Mouse (Mus musculus) hindbrain, embryonic 14.5 days (tissue): Measurements from ENCODE around the gene Slc43a3. TPM values are rescaled to one million over a fixed set of nuclear protein-coding genes. Genes with fewer than 3 reads are reported as not detected.

ENCODE experiments used
- ATAC-seq: fragments of 200-750 bp; cut with Nextera tagmentation; 2 replicates; pipeline ENCODE4 v1.8.0; 2017; ENCODE audit warnings: moderate number of reproducible peaks, mild to moderate bottlenecking, moderate TSS enrichment, moderate library complexity; ENCODE audit not compliant: low FRiP score
- DNase-seq: peaks from one replicate; pipeline ENCODE4 v3.0.0-alpha.2; 2015; ENCODE audit warnings: low spot score
- H3K27ac ChIP-seq: fragments of 300-500 bp; sonication (generic); 2 replicates; pipeline ENCODE4 v1.5.1; 2014; ENCODE audit warnings: mild to moderate bottlenecking, moderate library complexity
- H3K27me3 ChIP-seq: fragments of 300-500 bp; sonication (generic); 2 replicates; pipeline ENCODE4 v1.6.1; 2014; ENCODE audit warnings: mild to moderate bottlenecking, low read length, mixed read lengths; ENCODE audit not compliant: control insufficient read depth, insufficient read depth
- H3K36me3 ChIP-seq: fragments of 300-500 bp; sonication (generic); replicated peaks from 2 replicates; pipeline ENCODE4 v1.6.1; 2014; ENCODE audit not compliant: control insufficient read depth, insufficient read depth
- H3K4me1 ChIP-seq: fragments of 300-500 bp; sonication (generic); replicated peaks from 2 replicates; pipeline ENCODE4 v1.6.1; 2014; ENCODE audit warnings: antibody characterized with exemption, low read length, mixed read lengths; ENCODE audit not compliant: control insufficient read depth, insufficient read depth
- H3K4me2 ChIP-seq: fragments of 300-500 bp; sonication (generic); replicated peaks from 2 replicates; pipeline ENCODE4 v1.6.1; 2014; ENCODE audit warnings: mild to moderate bottlenecking, moderate library complexity
- H3K4me3 ChIP-seq: fragments of 300-500 bp; sonication (generic); replicated peaks from 2 replicates; pipeline ENCODE4 v1.5.1; 2014; ENCODE audit warnings: mild to moderate bottlenecking, low read length
- H3K9ac ChIP-seq: fragments of 300-500 bp; sonication (generic); 2 replicates; pipeline ENCODE4 v1.6.1; 2014
- H3K9me3 ChIP-seq: fragments of 300-500 bp; sonication (generic); 2 replicates; pipeline ENCODE4 v1.6.1; 2016; ENCODE audit warnings: low read length; ENCODE audit not compliant: control insufficient read depth
- WGBS: fragments of 180-500 bp; shearing (Covaris S2); extraction: QIAGEN DNeasy Blood & Tissue Kit; methylation state at CpG from one replicate; pipeline ENCODE4 v1.1.7; 2014; 5-methylcytosine and 5-hydroxymethylcytosine counted together
- polyA plus RNA-seq: library from polyadenylated mRNA; unstranded; fragments of >200 nt; fragmentation: Nextera tagmentation; extraction: Ambion mirVana; gene quantifications from 2 replicates; pipeline ENCODE4 v1.2.1, GENCODE M21; 2014

Gene Slc43a3
- polyA plus RNA-seq, 1 experiment from 2014 or later: 4.9 TPM

- DNase-seq: no peak
- no peaks in the 10 kb centered on the region for H3K36me3 ChIP-seq
- no peak overlapping the region for H3K4me3 ChIP-seq
- 52% methylated on average over 4 of the region's 4 CpGs for WGBS
- no peak overlapping the region for H3K27ac ChIP-seq
- H3K9me3 ChIP-seq: no peaks in the 10 kb centered on the region
- no peak overlapping the region for H3K9ac ChIP-seq
- H3K4me1 ChIP-seq: no peaks in the 10 kb centered on the region
- no peak overlapping the region for H3K4me2 ChIP-seq
- ATAC-seq: 0 out of 2 replicates have a peak, but pooled peaks have one; percentile 7
- H3K27me3 ChIP-seq: peaks cover 8% of the 10 kb centered on the region; the same call in 1 of the 2 replicates
Observed at GRCm38 (mm10) chr2:84934649-84935007, 1.8 kb upstream of the Slc43a3 start.

GRCm38 (mm10) chr2:84935065-84935464, 1.3 kb upstream of the Slc43a3 start:
- Histone ChIP-seq H3K9ac (no peak overlapping the region), H3K27ac (no peak overlapping the region), H3K27me3 (peaks cover 8% of the 10 kb centered on the region; the same call in 1 of the 2 replicates), H3K4me1 (no peaks in the 10 kb centered on the region), H3K4me3 (no peak overlapping the region), H3K4me2 (no peak overlapping the region), H3K36me3 (no peaks in the 10 kb centered on the region), H3K9me3 (no peaks in the 10 kb centered on the region)
- no peak for DNase-seq
- no peak for ATAC-seq
- 58% methylated on average over 5 of the region's 5 CpGs for WGBS

- ATAC-seq (no peak), DNase-seq (no peak)
- Histone ChIP-seq H3K4me2 (peak overlapping the region; percentile 50), H3K36me3 (no peaks in the 10 kb centered on the region), H3K4me1 (no peaks in the 10 kb centered on the region), H3K4me3 (no peak overlapping the region), H3K9ac (no peak overlapping the region), H3K27me3 (peaks cover 8% of the 10 kb centered on the region; the same call in 1 of the 2 replicates), H3K27ac (no peak overlapping the region), H3K9me3 (no peaks in the 10 kb centered on the region)
- 80% methylated on average over 3 of the region's 3 CpGs for WGBS
Observed at GRCm38 (mm10) chr2:84937491-84938150, 1.2 kb downstream of the Slc43a3 start.

- H3K27me3 ChIP-seq: peaks cover 8% of the 10 kb centered on the region; the same call in 1 of the 2 replicates
- DNase-seq: no peak
- no peaks in the 10 kb centered on the region for H3K9me3 ChIP-seq
- 85% methylated on average over 5 of the region's 5 CpGs for WGBS
- H3K27ac ChIP-seq: no peak overlapping the region
- H3K4me2 ChIP-seq: peak overlapping the region; percentile 50; the same call in 1 of the 2 replicates
- H3K36me3 ChIP-seq: no peaks in the 10 kb centered on the region
- no peak overlapping the region for H3K4me3 ChIP-seq
- no peak for ATAC-seq
- H3K4me1 ChIP-seq: no peaks in the 10 kb centered on the region
- no peak overlapping the region for H3K9ac ChIP-seq
Observed at GRCm38 (mm10) chr2:84938249-84938946, 2.0 kb downstream of the Slc43a3 start.

GRCm38 (mm10) chr2:84939306-84939705, 2.9 kb downstream of the Slc43a3 start:
- Histone ChIP-seq H3K4me1 (no peaks in the 10 kb centered on the region), H3K27me3 (peaks cover 8% of the 10 kb centered on the region; the same call in 1 of the 2 replicates), H3K4me3 (no peak overlapping the region), H3K9me3 (no peaks in the 10 kb centered on the region), H3K36me3 (no peaks in the 10 kb centered on the region), H3K4me2 (no peak overlapping the region), H3K9ac (no peak overlapping the region), H3K27ac (no peak overlapping the region)
- DNase-seq: no peak
- ATAC-seq: no peak
- WGBS: 86% methylated on average over 3 of the region's 3 CpGs

GRCm38 (mm10) chr2:84939711-84940110, 3.3 kb downstream of the Slc43a3 start:
- 96% methylated on average over 6 of the region's 6 CpGs for WGBS
- Histone ChIP-seq H3K36me3 (no peaks in the 10 kb centered on the region), H3K27ac (no peak overlapping the region), H3K9ac (no peak overlapping the region), H3K4me3 (no peak overlapping the region), H3K27me3 (peaks cover 8% of the 10 kb centered on the region; the same call in 1 of the 2 replicates), H3K9me3 (no peaks in the 10 kb centered on the region), H3K4me2 (no peak overlapping the region), H3K4me1 (no peaks in the 10 kb centered on the region)
- DNase-seq: no peak
- no peak for ATAC-seq

GRCm38 (mm10) chr2:84941332-84941731, 5.0 kb downstream of the Slc43a3 start:
- H3K36me3 ChIP-seq: no peaks in the 10 kb centered on the region

GRCm38 (mm10) chr2:84941795-84942194, 5.4 kb downstream of the Slc43a3 start:
- Histone ChIP-seq H3K9me3 (no peaks in the 10 kb centered on the region), H3K4me3 (no peak overlapping the region), H3K4me2 (no peak overlapping the region), H3K9ac (no peak overlapping the region), H3K4me1 (no peaks in the 10 kb centered on the region), H3K27me3 (peaks cover 8% of the 10 kb centered on the region; the same call in 1 of the 2 replicates), H3K27ac (no peak overlapping the region), H3K36me3 (no peaks in the 10 kb centered on the region)
- ATAC-seq: no peak
- WGBS: 91% methylated on average over 4 of the region's 4 CpGs
- no peak for DNase-seq

More at GRCm38 (mm10) chr2:84941332-84941731, 5.0 kb downstream of the Slc43a3 start:
- H3K27me3 ChIP-seq: peaks cover 8% of the 10 kb centered on the region; the same call in 1 of the 2 replicates
- no peak overlapping the region for H3K4me2 ChIP-seq
- no peaks in the 10 kb centered on the region for H3K4me1 ChIP-seq
- DNase-seq (no peak), ATAC-seq (no peak)
- H3K9ac ChIP-seq: no peak overlapping the region
- no peak overlapping the region for H3K27ac ChIP-seq
- 84% methylated on average over 2 of the region's 2 CpGs for WGBS
- no peak overlapping the region for H3K4me3 ChIP-seq
- H3K9me3 ChIP-seq: no peaks in the 10 kb centered on the region

GRCm38 (mm10) chr2:84947154-84947771, 10.9 kb downstream of the Slc43a3 start:
- H3K4me3 ChIP-seq: no peak overlapping the region
- H3K36me3 ChIP-seq: no peaks in the 10 kb centered on the region
- H3K4me1 ChIP-seq: no peaks in the 10 kb centered on the region
- H3K9ac ChIP-seq: no peak overlapping the region
- no peak overlapping the region for H3K27ac ChIP-seq
- ATAC-seq (no peak), DNase-seq (no peak)
- H3K4me2 ChIP-seq: no peak overlapping the region
- WGBS: 86% methylated on average over 3 of the region's 3 CpGs
- no peaks in the 10 kb centered on the region for H3K27me3 ChIP-seq
- no peaks in the 10 kb centered on the region for H3K9me3 ChIP-seq
